Mouse (Mus musculus) brown adipose tissue, adult 24 weeks (tissue): ENCODE measurements around the gene Rhoa. TPM values are rescaled to one million over a fixed set of nuclear protein-coding genes. Genes with fewer than 3 reads are reported as not detected.
A peak's percentile ranks its signal among the peaks of the same experiment; 100 is the strongest.
"Not testable (repeated sequence)": the region's sequence is repeated elsewhere in the genome, so short reads cannot be mapped to it uniquely, and the experiment has no call there.

Experiments used
- H3K27ac ChIP-seq: fragments of 200-500 bp; replicated peaks from 2 replicates; pipeline ENCODE4 v1.5.1; 2012; ENCODE audit warnings: low read depth, mild to moderate bottlenecking, low read length
- H3K4me1 ChIP-seq: fragments of 200-500 bp; 2 replicates; pipeline ENCODE4 v1.6.1; 2012; ENCODE audit warnings: low read length, mixed read lengths; ENCODE audit not compliant: control insufficient read depth, insufficient read depth, insufficient read length
- H3K4me3 ChIP-seq: fragments of 200-500 bp; 2 replicates; pipeline ENCODE4 v1.5.1; 2012; ENCODE audit warnings: low read depth, mild to moderate bottlenecking, low read length, moderate library complexity; ENCODE audit not compliant: insufficient read depth
- polyA plus RNA-seq: library from polyadenylated mRNA; stranded (reverse); fragments of >200 nt; gene quantifications from 2 replicates; pipeline ENCODE4 v1.2.4, GENCODE M21; 2012; ENCODE audit not compliant: missing spikeins, insufficient read depth, insufficient read length

Gene Rhoa
- 299 and 302 TPM in 2 replicates for polyA plus RNA-seq

DNA sequence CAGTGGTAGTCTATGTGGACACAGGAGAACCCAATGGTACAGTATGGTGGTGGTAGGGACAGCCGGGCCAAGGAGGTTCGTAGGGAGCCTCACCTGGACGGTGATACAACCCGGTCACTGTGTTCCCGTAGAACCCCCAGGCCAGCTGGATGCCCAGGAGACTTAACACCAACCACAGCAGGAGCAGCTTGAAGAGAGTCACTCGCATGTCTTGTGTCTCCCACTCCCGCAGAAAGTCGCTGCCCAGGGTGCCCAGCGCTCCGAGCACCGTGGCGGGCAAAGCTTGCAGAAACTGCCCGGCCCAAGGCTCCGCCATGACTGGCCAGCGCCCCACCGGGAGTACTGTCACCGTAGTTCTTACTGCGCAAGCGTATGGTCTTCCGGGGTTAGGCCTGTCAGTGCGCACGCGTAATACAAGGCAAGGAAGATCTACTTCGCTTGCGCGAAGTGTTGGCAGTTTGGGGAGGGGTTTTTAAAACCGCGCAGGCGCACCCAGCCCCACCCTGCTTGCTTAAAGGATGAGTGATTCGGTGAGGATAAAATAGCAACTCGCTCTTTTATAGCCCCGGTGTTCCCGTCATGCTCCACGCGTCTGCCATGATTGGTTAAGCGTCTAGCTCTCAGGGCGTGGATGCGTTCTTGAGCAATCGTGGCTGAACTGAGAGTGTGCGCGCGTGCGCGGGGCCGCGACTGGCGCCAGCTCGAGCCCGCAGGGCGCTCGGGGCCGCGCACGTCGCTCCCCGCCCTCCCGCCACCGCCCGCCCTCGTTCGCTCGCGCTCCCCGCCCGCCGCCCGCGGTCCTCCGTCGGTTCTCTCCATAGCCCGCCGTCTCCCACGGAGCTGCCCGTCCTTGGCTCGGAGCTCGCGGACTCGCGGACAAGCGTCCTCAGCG is at the start of gene Rhoa, which contains the start of gene Tcta:
Gene Rhoa, plus strand, starts transcription at position 501 of the 892 bp plus-strand sequence.
Gene Tcta, minus strand, starts transcription at position 532 of the 892 bp plus-strand sequence.
- H3K27ac ChIP-seq: peak within 1 kb of the TSS; percentile 97
- H3K4me1 ChIP-seq: peaks cover 9% of the 10 kb centered on the region; the same call in 1 of the 2 replicates
- peak within 1 kb of the TSS; percentile 87 for H3K4me3 ChIP-seq

DNA sequence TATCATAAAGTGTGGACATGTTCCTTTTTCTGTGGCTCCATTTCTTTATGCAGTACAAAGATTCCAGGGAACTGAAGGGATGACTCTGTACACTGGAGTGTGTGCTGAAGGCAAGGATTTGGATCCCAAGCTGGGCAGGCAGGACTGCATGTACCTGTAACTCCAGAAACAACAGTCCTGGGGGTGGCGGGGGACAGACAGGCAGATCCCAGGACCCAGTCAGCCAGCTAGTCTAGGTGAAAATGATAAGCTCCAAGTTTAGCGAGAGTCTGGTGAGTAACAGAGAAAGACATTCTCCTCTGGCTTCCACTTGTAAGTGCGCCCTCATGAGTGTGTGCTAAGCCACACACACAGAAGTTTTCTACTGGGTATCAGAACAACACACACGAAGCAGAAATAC is 45.4 kb upstream of the Rhoa start:
- Histone ChIP-seq H3K27ac (no peak overlapping the region), H3K4me1 (peaks cover 16% of the 10 kb centered on the region), H3K4me3 (0 out of 2 replicates have a peak overlapping the region, but pooled peaks have one; percentile 1)

DNA sequence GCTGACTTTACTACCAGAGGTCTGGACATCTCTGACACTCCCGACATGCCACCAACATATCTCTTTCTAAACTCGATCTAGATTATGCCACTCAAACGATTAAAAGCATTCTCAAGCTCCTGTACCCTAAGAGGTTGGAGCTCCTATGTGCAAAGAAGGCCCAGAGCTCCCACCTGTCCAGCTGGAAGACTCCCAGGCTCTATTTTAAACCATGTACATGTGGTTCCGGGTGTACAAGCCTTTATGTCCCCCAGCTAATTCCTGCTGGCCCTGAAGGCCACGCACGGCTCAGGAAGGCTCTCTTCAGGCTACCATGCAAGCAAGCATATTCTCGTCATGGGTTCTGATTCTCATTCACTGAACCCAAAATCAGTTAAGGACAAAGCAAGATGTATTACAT is 44.1 kb upstream of the Rhoa start:
- peaks cover 19% of the 10 kb centered on the region for H3K4me1 ChIP-seq
- H3K27ac ChIP-seq: peak overlapping the region; percentile 5; the same call in 1 of the 2 replicates
- H3K4me3 ChIP-seq: peak overlapping the region; percentile 77

DNA sequence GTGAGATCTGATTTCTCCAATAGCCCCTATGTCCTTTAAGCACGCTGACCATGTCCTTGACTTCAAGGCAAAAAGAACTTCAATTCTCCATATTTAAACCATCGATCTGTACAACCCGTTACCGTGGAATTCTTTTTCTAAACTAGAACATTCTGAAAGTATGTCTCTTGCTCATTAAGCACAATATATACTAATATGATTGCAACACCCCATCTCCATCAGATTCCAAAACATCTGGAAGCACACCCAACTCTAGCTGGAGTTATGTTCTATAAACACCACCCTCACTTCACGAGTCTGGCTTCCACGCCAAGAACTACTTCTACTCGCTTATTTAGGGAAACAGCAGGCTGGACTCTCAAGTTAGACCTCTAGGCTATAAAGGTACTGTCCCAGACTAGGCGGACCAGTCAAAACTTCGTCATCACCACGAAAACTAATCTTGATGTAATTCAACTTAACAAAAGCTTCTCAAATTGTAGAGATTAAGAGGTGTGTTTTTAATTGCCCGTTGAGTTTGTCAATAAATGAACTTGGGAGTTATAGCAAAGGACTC is 43.4 kb upstream of the Rhoa start:
- Histone ChIP-seq H3K27ac (peak overlapping the region; percentile 45), H3K4me3 (peak overlapping the region; percentile 77), H3K4me1 (peaks cover 22% of the 10 kb centered on the region)

DNA sequence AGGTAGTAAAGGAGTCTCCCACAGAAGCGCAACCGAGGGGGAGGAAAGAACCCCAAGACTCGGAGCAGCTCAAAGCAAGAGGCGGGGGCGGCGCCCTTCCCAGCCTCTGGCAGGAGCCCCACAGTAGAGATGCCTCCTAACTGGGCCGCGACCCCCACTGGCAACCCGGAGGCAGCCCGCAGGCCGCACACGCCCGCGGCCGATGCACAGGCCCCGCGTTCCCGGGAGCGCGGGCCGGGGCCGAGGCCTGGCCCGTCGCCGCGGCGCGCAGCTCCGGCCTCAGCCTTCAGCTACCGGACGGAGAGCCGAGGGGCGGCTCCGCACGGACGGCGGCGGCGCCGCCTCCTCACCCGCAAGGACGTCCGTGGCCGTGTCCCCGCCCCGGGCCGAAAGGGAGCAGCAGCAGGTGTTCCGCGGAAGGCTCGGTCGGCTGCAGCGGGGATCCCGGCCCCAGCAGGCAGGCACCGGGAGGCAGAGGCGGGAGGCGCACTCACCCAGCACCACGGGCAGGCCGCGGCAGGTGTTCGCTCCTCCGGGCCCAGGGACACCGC is 42.7 kb upstream of the Rhoa start:
- peaks cover 19% of the 10 kb centered on the region for H3K4me1 ChIP-seq
- peak overlapping the region; percentile 43 for H3K27ac ChIP-seq
- peak overlapping the region; percentile 77 for H3K4me3 ChIP-seq

DNA sequence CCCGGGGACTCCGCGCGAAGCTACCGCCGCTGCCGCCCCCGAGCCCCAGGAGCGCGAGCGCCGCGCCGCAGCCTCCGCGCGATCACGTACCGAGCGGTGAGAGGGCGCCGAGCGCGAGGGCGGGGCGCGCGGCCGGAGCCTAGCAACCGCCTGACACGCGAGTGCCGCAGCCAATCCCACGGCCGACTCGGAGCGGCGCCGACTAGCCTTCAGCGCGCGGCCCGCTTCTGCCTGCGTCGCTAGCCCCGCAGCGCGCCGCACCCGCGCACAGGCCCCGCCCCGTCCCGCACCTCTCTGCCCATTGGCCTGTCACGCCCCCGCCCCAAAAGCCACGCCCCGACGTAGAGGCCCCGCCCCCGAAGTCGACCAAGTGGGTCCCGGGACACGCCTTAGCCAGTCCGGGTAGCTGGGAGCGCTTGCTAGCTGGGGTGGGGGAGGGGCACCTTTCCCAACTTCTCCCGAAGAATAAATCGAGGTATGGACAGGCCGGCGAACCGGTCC is 42.2 kb upstream of the Rhoa start, which contains the start of gene Dag1:
Gene Dag1, minus strand, starts transcription at position 269 of the 501 bp plus-strand sequence.
- Histone ChIP-seq H3K4me1 (peaks cover 18% of the 10 kb centered on the region), H3K4me3 (peak within 1 kb of the TSS; percentile 77)

DNA sequence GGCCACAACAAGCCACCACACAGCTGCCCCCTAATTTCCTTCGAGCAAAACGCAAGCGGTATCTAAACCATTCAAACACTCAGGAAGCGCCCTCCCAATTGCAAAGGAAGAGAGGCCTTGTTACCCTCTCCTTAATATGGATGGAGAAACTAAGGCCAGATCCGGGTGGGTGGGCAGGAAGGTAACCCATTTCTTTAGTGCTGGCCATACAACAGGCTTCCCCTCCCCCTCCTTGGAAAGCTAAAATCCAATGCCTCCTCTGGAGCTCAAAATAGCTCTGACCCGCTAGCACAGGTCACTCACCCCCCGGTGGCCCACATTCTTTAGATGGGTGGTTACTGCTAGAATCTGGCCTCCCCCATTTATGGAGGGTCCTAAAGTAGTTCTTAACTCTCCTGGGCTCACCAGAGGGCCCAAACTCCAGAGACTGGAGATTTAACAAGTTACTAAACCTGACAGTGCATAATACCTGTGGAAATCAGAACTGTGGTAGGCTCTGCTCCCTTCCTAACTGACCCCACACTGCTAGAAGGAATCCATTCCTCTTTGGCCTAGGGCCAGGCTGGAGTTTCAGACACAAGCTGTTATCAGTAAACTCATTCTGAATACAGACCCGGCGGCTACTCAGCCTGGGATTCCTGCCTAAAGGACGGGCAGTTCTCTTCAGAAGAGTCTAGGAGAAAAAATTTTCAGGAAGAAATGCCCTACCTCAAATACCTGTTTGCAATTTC is 41.6 kb upstream of the Rhoa start:
- Histone ChIP-seq H3K27ac (peak overlapping the region; percentile 78), H3K4me3 (peak overlapping the region; percentile 67), H3K4me1 (peaks cover 18% of the 10 kb centered on the region)

More for the DNA sequence above, 42.2 kb upstream of the Rhoa start, which contains the start of gene Dag1:
- peak within 1 kb of the TSS; percentile 78 for H3K27ac ChIP-seq

DNA sequence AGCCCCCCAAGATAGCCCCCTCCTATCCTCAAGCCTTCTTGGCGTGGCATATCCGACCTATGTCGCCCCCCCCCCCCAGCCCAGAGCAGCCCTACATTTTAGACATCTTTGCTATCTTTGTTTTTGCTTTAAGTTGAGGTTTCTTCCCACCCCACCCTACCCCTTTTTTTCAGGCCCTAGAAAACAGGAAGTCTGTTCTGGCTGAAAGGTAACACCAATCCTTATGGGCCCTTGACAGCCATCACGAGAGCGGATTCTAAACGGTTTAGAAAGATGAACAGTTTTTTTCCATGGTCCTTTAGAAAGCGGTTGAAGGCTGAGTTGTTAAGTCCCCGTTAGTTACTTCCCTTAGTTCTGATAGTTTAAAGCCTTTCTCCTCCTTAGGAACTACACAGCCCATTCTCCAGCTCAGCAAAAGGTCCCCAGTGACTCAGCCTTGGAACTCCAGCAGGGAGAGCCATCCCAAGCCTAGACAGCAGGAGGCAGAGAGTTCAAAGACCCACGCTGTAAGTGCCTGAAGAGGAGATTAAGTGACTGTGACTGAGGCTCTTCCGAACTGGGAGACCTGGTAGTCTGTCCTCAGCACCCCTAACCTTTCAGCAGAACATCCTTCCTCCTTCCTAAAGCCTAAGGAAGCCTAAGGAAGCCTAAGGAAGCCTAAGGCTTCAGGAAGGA is 39.5 kb upstream of the Rhoa start:
- Histone ChIP-seq H3K4me3 (no peak overlapping the region), H3K4me1 (peaks cover 20% of the 10 kb centered on the region), H3K27ac (peak overlapping the region; percentile 10)

DNA sequence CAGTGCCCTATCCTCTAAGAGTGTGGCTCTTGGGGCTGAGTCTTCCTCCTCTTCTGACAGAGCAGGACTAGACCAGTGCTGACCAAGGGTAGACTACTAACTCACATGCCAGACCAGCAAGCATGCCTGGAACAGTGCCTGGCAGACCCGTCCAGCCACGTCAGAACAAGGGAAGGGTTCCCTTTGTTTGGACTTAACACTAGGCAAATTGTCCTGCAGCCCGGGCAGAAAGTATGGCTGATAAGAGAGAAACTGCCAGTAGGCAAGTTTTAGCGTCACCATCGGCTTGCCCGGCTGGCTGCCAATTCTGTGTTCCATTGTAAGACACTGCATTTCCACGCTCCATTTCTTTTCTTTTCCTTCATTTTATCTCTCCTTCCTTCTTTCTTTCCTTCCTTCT is 38.2 kb upstream of the Rhoa start:
- Histone ChIP-seq H3K27ac (no peak overlapping the region; the same call in 1 of the 2 replicates), H3K4me3 (no peak overlapping the region), H3K4me1 (peaks cover 17% of the 10 kb centered on the region)

DNA sequence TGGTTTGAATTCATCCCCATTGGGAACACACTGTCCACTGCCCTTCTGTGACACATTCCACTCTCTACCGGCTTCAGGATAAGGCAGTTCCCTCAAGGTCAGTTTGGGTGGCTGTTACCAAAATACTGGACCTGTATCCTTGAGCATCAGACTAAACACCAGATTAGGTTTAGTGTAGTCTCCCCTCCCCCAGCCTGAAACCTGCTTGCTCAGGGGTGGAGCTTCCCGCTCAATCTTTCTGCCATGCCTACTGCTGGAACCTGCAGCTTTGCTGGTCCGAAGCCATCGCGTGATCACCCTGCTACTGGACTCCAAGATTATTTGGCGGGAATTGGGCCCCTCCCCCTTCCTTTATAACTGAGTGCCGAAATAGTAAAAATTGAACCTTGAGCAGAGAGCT is 37.2 kb upstream of the Rhoa start:
- H3K4me3 ChIP-seq, H3K27ac ChIP-seq: not testable (repeated sequence)
- H3K4me1 ChIP-seq: peaks cover 18% of the 10 kb centered on the region

DNA sequence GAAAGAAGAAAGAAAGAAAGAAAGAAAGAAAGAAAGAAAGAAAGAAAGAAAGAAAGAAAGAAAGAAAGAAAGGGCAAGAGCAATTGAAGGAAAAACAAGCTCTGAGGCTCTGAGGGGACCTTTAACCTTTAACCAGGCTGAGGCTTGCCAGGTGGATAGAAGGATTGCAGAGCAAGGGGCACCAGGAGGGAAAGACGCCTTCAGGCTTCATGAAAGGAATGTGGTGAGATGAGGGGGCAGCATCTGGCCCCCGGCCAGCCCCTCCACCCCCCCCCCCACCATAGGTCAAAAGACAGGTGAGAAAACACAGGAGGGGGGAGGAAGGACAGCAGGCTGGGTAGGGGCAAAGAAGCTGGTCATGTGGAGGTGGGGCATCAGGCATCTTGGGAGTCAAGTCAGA is 34.0 kb upstream of the Rhoa start:
- no peak overlapping the region; the same call in 1 of the 2 replicates for H3K27ac ChIP-seq
- H3K4me1 ChIP-seq: peaks cover 13% of the 10 kb centered on the region
- no peak overlapping the region for H3K4me3 ChIP-seq

DNA sequence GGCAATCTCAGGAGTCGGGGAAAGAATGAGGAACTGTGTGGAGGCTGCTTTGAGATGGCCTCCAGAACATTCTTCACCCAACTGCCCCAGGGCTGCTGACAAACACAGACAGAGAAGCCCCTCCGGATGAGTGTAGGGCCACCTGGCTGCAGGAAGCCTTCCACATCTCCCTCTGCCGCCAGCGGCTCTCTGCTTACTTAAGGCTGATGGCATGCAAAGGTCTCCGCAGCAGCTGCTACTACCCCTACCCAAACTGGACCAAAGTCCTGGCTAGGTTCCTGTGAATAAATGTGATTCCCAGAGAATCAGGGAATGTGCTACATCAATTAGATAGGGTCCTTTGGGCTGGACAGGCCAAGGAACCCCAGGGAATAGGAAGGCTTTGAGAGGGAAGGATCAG is 33.2 kb upstream of the Rhoa start:
- peak overlapping the region; percentile 64; the same call in 1 of the 2 replicates for H3K27ac ChIP-seq
- H3K4me1 ChIP-seq: peaks cover 10% of the 10 kb centered on the region
- H3K4me3 ChIP-seq: 0 out of 2 replicates have a peak overlapping the region, but pooled peaks have one; percentile 5

DNA sequence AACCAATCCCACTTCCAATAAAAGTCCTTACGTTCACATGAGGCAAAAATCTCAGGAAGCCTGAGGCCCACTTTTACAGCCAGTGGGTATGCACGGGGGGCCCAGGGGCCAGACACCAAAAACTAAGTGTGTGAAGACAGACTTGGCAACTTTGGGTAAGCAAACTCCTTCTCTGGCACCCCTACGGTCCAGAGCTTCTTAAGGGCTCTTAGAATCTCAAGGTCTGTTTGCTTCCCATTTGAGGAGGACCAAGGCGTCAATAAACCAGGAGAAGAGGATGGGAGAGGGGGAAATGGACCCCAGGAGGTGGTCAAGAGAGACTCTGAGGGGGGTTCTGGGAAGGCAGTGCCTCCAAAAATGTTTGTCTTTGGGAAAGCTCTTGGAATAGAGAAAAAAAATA is 32.4 kb upstream of the Rhoa start:
- H3K27ac ChIP-seq: peak overlapping the region; percentile 64
- peak overlapping the region; percentile 19; the same call in 1 of the 2 replicates for H3K4me3 ChIP-seq
- peaks cover 10% of the 10 kb centered on the region for H3K4me1 ChIP-seq
